ENCODE assay signal across 23 mouse cellular contexts in the genomic region with DNA sequence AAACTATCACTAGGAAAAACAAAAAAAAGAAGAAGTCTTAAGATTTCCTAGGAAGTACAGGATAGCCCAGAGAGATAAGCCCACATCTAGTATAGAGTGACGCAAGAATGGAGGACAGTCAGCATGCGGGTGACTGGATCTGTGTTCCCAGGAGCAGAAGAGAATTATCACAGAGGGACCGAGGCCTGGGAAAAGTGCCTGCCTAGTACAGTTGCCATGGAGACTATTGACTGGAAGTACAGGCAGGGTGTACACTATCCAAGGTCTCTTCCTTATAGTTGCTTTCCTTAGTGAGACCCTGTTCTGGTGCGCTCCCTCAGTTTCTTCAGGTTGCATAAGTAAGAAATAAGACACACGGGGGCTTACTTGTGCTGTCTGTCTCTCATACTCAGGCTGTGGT.
A peak's percentile ranks its signal among the peaks of the same experiment; 100 is the strongest.
DNase-seq lines count a peak whose midpoint lies in the region; ATAC-seq and TF ChIP-seq lines count a peak whose summit lies in the region.
"Had no signal": no experiment of that assay in that cellular context is flagged by ENCODE, and none has a peak within 500 bp of the region (broad histone marks: within the 10 kb centered on the region; RNA-seq: fewer than 3 reads in every experiment).

No protein-coding gene starts in this region.

- H3K27ac ChIP-seq in forebrain, postnatal 0 days (ENCODE audit: low read depth, low read length) = peak overlapping the region; percentile 77; the same call in 1 of the 2 replicates
- no peak overlapping the region for H3K27ac ChIP-seq in forebrain, embryonic 14.5 days (ENCODE audit: low read depth, low read length)
- no peak overlapping the region for H3K27ac ChIP-seq in midbrain, embryonic 13.5 days
- no peak overlapping the region; the same call in 1 of the 2 replicates for H3K27ac ChIP-seq in midbrain, postnatal 0 days (ENCODE audit: low read depth, low read length)
- H3K27ac ChIP-seq in hindbrain, embryonic 16.5 days (ENCODE audit: low read depth, low read length) = no peak overlapping the region
- no peak overlapping the region for H3K27ac ChIP-seq in stomach, embryonic 15.5 days
- H3K27ac ChIP-seq: kidney, embryonic 15.5 days; liver, embryonic 12.5 days; midbrain, embryonic 12.5 days; neural tube, embryonic 12.5 days had no signal

- no peaks in the 10 kb centered on the region for H3K9me3 ChIP-seq in forebrain, postnatal 0 days (ENCODE audit: low read length)
- H3K9me3 ChIP-seq in forebrain, embryonic 14.5 days (replicated peaks; ENCODE audit: control insufficient read depth, low read length) = no peaks in the 10 kb centered on the region
- H3K9me3 ChIP-seq in midbrain, embryonic 13.5 days = no peaks in the 10 kb centered on the region
- H3K9me3 ChIP-seq in midbrain, postnatal 0 days (ENCODE audit: low read length) = no peaks in the 10 kb centered on the region
- H3K9me3 ChIP-seq in hindbrain, embryonic 16.5 days (ENCODE audit: control insufficient read depth, low read length) = no peaks in the 10 kb centered on the region
- H3K9me3 ChIP-seq in stomach, embryonic 15.5 days = no peaks in the 10 kb centered on the region
- H3K9me3 ChIP-seq: kidney, embryonic 15.5 days; liver, embryonic 12.5 days; midbrain, embryonic 12.5 days; neural tube, embryonic 12.5 days had no signal

- ATAC-seq in forebrain, postnatal 0 days = peak; percentile 23
- no peak for ATAC-seq in forebrain, embryonic 14.5 days
- peak; percentile 40 for ATAC-seq in midbrain, embryonic 13.5 days
- ATAC-seq in midbrain, postnatal 0 days (ENCODE audit: low FRiP score) = no peak
- peak; percentile 19; the same call in 1 of the 2 replicates for ATAC-seq in hindbrain, embryonic 16.5 days
- ATAC-seq in stomach, embryonic 15.5 days (ENCODE audit: insufficient read depth, low FRiP score, low read depth) = peak; percentile 68; the same call in 1 of the 2 replicates
- ATAC-seq: activated CD4-positive, CD25-positive, alpha-beta regulatory T cell, adult 4 months; liver, embryonic 12.5 days had no signal

- WGBS in forebrain, postnatal 0 days = 56% methylated on average over 5 of the region's 5 CpGs
- WGBS in forebrain, embryonic 14.5 days = 72% methylated on average over 5 of the region's 5 CpGs
- 61% methylated on average over 5 of the region's 5 CpGs for WGBS in midbrain, embryonic 13.5 days
- WGBS in midbrain, postnatal 0 days = 55% methylated on average over 5 of the region's 5 CpGs
- WGBS in hindbrain, embryonic 16.5 days = 54% methylated on average over 5 of the region's 5 CpGs
- WGBS in stomach, embryonic 15.5 days = 84% methylated on average over 5 of the region's 5 CpGs

- H3K27me3 ChIP-seq in forebrain, postnatal 0 days (ENCODE audit: insufficient read depth, low read length) = no peaks in the 10 kb centered on the region
- H3K27me3 ChIP-seq in forebrain, embryonic 14.5 days (replicated peaks; ENCODE audit: control insufficient read depth, insufficient read depth, low read length) = no peaks in the 10 kb centered on the region
- H3K27me3 ChIP-seq in midbrain, embryonic 13.5 days = no peaks in the 10 kb centered on the region
- no peaks in the 10 kb centered on the region for H3K27me3 ChIP-seq in midbrain, postnatal 0 days (ENCODE audit: insufficient read depth, low read length)
- H3K27me3 ChIP-seq in hindbrain, embryonic 16.5 days (replicated peaks; ENCODE audit: control insufficient read depth, insufficient read depth, low read length) = no peaks in the 10 kb centered on the region
- no peaks in the 10 kb centered on the region for H3K27me3 ChIP-seq in stomach, embryonic 15.5 days (replicated peaks)
- H3K27me3 ChIP-seq: kidney, embryonic 15.5 days; liver, embryonic 12.5 days; neural tube, embryonic 12.5 days had no signal

- H3K4me2 ChIP-seq in forebrain, postnatal 0 days (ENCODE audit: low read depth) = no peak overlapping the region
- H3K4me2 ChIP-seq in forebrain, embryonic 14.5 days (ENCODE audit: low read length) = no peak overlapping the region
- no peak overlapping the region for H3K4me2 ChIP-seq in midbrain, embryonic 13.5 days (replicated peaks)
- H3K4me2 ChIP-seq in midbrain, postnatal 0 days (ENCODE audit: low read depth, low read length, poor library complexity, severe bottlenecking) = no peak overlapping the region
- H3K4me2 ChIP-seq in hindbrain, embryonic 16.5 days (ENCODE audit: low read length) = no peak overlapping the region
- no peak overlapping the region for H3K4me2 ChIP-seq in stomach, embryonic 15.5 days
- H3K4me2 ChIP-seq: heart, embryonic 11.5 days; kidney, embryonic 15.5 days; liver, embryonic 12.5 days; lung, embryonic 14.5 days; midbrain, embryonic 12.5 days; neural tube, embryonic 12.5 days had no signal

- H3K4me1 ChIP-seq in forebrain, postnatal 0 days (ENCODE audit: insufficient read depth) = peaks cover 30% of the 10 kb centered on the region
- H3K4me1 ChIP-seq in forebrain, embryonic 14.5 days (ENCODE audit: control insufficient read depth, insufficient read depth, low read length) = peaks cover 12% of the 10 kb centered on the region
- H3K4me1 ChIP-seq in midbrain, embryonic 13.5 days (replicated peaks) = peaks cover 41% of the 10 kb centered on the region
- H3K4me1 ChIP-seq in midbrain, postnatal 0 days (ENCODE audit: insufficient read depth, low read length) = peaks cover 23% of the 10 kb centered on the region
- H3K4me1 ChIP-seq in hindbrain, embryonic 16.5 days (ENCODE audit: control insufficient read depth, insufficient read depth, low read depth, low read length) = peaks cover 36% of the 10 kb centered on the region
- H3K4me1 ChIP-seq in stomach, embryonic 15.5 days = no peaks in the 10 kb centered on the region
- H3K4me1 ChIP-seq: kidney, embryonic 15.5 days; liver, embryonic 12.5 days had no signal

- H3K4me3 ChIP-seq in forebrain, postnatal 0 days (ENCODE audit: low read depth, low read length) = no peak overlapping the region
- no peak overlapping the region for H3K4me3 ChIP-seq in forebrain, embryonic 14.5 days (ENCODE audit: low read depth, low read length)
- no peak overlapping the region for H3K4me3 ChIP-seq in midbrain, embryonic 13.5 days (replicated peaks)
- H3K4me3 ChIP-seq in midbrain, postnatal 0 days (ENCODE audit: low read depth, low read length) = no peak overlapping the region
- H3K4me3 ChIP-seq in hindbrain, embryonic 16.5 days (ENCODE audit: low read length) = no peak overlapping the region
- H3K4me3 ChIP-seq in stomach, embryonic 15.5 days (replicated peaks) = no peak overlapping the region
- H3K4me3 ChIP-seq: kidney, embryonic 15.5 days; liver, embryonic 12.5 days; midbrain, embryonic 12.5 days; neural tube, embryonic 12.5 days had no signal

- DNase-seq in forebrain, postnatal 0 days = no peak
- no peak for DNase-seq in forebrain, embryonic 14.5 days (ENCODE audit: low spot score)
- DNase-seq in midbrain, postnatal 0 days (ENCODE audit: low spot score) = no peak
- no peak for DNase-seq in cerebellum, adult 8-10 months
- DNase-seq in kidney, postnatal 36 days = no peak
- DNase-seq: adrenal gland, postnatal 36 days; B cell, adult 2 months; cerebellum, postnatal 10 days; embryo, embryonic 11 days; gastrocnemius, postnatal 25 days; heart, postnatal 14 days; lung, embryonic 14.5 days; lung, postnatal 4 days; thymus, adult 2 months had no signal

- H3K36me3 ChIP-seq in forebrain, postnatal 0 days (ENCODE audit: insufficient read depth) = no peaks in the 10 kb centered on the region
- no peaks in the 10 kb centered on the region for H3K36me3 ChIP-seq in forebrain, embryonic 14.5 days (ENCODE audit: control insufficient read depth, insufficient read depth, low read length)
- H3K36me3 ChIP-seq in midbrain, embryonic 13.5 days = no peaks in the 10 kb centered on the region
- no peaks in the 10 kb centered on the region for H3K36me3 ChIP-seq in midbrain, postnatal 0 days (ENCODE audit: insufficient read depth, low read length)
- no peaks in the 10 kb centered on the region for H3K36me3 ChIP-seq in hindbrain, embryonic 16.5 days (ENCODE audit: control insufficient read depth, insufficient read depth, low read length)
- H3K36me3 ChIP-seq in stomach, embryonic 15.5 days = no peaks in the 10 kb centered on the region
- H3K36me3 ChIP-seq: kidney, embryonic 15.5 days; liver, embryonic 12.5 days; midbrain, embryonic 12.5 days; neural tube, embryonic 12.5 days had no signal

- no peak overlapping the region for H3K9ac ChIP-seq in forebrain, postnatal 0 days
- no peak overlapping the region for H3K9ac ChIP-seq in forebrain, embryonic 14.5 days (ENCODE audit: low read length)
- no peak overlapping the region for H3K9ac ChIP-seq in midbrain, embryonic 13.5 days (replicated peaks)
- H3K9ac ChIP-seq in midbrain, postnatal 0 days (replicated peaks; ENCODE audit: low read length, poor library complexity, severe bottlenecking) = no peak overlapping the region
- no peak overlapping the region for H3K9ac ChIP-seq in hindbrain, embryonic 16.5 days (ENCODE audit: low read depth, low read length)
- H3K9ac ChIP-seq in stomach, embryonic 15.5 days = no peak overlapping the region
- H3K9ac ChIP-seq: kidney, embryonic 15.5 days; liver, embryonic 12.5 days; lung, embryonic 14.5 days; midbrain, embryonic 12.5 days; neural tube, embryonic 12.5 days had no signal

- TF ChIP-seq CTCF in forebrain, postnatal 0 days (IDR thresholded peaks at IDR 0.05; ENCODE audit: low read depth) = no peak
- no peak for TF ChIP-seq CTCF in midbrain, postnatal 0 days (IDR thresholded peaks at IDR 0.05)

Comparison
In these comparisons a context has a peak if more than half of its experiments do, and no peak if none do; other contexts are left out.
1. ATAC-seq: peak in forebrain, postnatal 0 days (single experiment), midbrain, embryonic 13.5 days (single experiment), hindbrain, embryonic 16.5 days (single experiment) and stomach, embryonic 15.5 days (single experiment); none in forebrain, embryonic 14.5 days (single experiment) and midbrain, postnatal 0 days (single experiment).